Mouse (Mus musculus): ENCODE results near the gene Hecw2. TPM values are rescaled to one million over a fixed set of nuclear protein-coding genes. Genes with fewer than 3 reads are reported as not detected.
A peak's percentile ranks its signal among the peaks of the same experiment; 100 is the strongest.

The Hecw2 gene
- total RNA-seq, 2 experiments from 2014 or later: 22.2 to 26.5 TPM

GRCm38 (mm10) chr1:53890380-53890779 is 304.6 kb downstream of the Hecw2 start:
- Histone ChIP-seq H3K4me3 (no peak overlapping the region), H3K27ac (no peak overlapping the region)
- peak; percentile 84 for TF ChIP-seq CTCF (conservative IDR thresholded peaks at IDR 0.05)
- DNase-seq (ENCODE audit: low spot score in 2 of 2): no peak

- no peak overlapping the region for H3K4me3 ChIP-seq
- no peak for DNase-seq (ENCODE audit: low spot score in 2 of 2)
- H3K27ac ChIP-seq: no peak overlapping the region
- no peak for TF ChIP-seq CTCF (conservative IDR thresholded peaks at IDR 0.05)
Measured at GRCm38 (mm10) chr1:53889806-53890205, 305.2 kb downstream of the Hecw2 start.

- Histone ChIP-seq H3K27ac (no peak overlapping the region), H3K4me3 (no peak overlapping the region)
- no peak for TF ChIP-seq CTCF (conservative IDR thresholded peaks at IDR 0.05)
- no peak for DNase-seq (ENCODE audit: low spot score in 2 of 2)
Measured at GRCm38 (mm10) chr1:53882480-53882879, 312.5 kb downstream of the Hecw2 start.

- Histone ChIP-seq H3K27ac (no peak overlapping the region), H3K4me3 (no peak overlapping the region)
- no peak for TF ChIP-seq CTCF (conservative IDR thresholded peaks at IDR 0.05)
- DNase-seq (ENCODE audit: low spot score in 2 of 2): no peak
Measured at GRCm38 (mm10) chr1:53875919-53876318, 319.0 kb downstream of the Hecw2 start.

GRCm38 (mm10) chr1:53867316-53867715 is 327.7 kb downstream of the Hecw2 start:
- H3K4me3 ChIP-seq: no peak overlapping the region
- no peak for TF ChIP-seq CTCF (conservative IDR thresholded peaks at IDR 0.05)
- no peak for DNase-seq (ENCODE audit: low spot score in 2 of 2)
- no peak overlapping the region for H3K27ac ChIP-seq

- Histone ChIP-seq H3K27ac (no peak overlapping the region), H3K4me3 (no peak overlapping the region)
- DNase-seq (ENCODE audit: low spot score in 2 of 2): no peak
- no peak for TF ChIP-seq CTCF (conservative IDR thresholded peaks at IDR 0.05)
Measured at GRCm38 (mm10) chr1:53866374-53866902, 328.5 kb downstream of the Hecw2 start.

- no peak for DNase-seq (ENCODE audit: low spot score in 2 of 2)
- no peak overlapping the region for H3K27ac ChIP-seq
- H3K4me3 ChIP-seq: no peak overlapping the region
- no peak for TF ChIP-seq CTCF (conservative IDR thresholded peaks at IDR 0.05)
Measured at GRCm38 (mm10) chr1:53864046-53864445, 330.9 kb downstream of the Hecw2 start.

GRCm38 (mm10) chr1:53860611-53861010 is 334.4 kb downstream of the Hecw2 start:
- DNase-seq (ENCODE audit: low spot score in 2 of 2): no peak
- no peak for TF ChIP-seq CTCF (conservative IDR thresholded peaks at IDR 0.05)
- Histone ChIP-seq H3K27ac (no peak overlapping the region), H3K4me3 (no peak overlapping the region)

GRCm38 (mm10) chr1:53859175-53859574 is 335.8 kb downstream of the Hecw2 start:
- no peak for TF ChIP-seq CTCF (conservative IDR thresholded peaks at IDR 0.05)
- H3K27ac ChIP-seq: no peak overlapping the region
- no peak for DNase-seq (ENCODE audit: low spot score in 2 of 2)
- no peak overlapping the region for H3K4me3 ChIP-seq

- Histone ChIP-seq H3K27ac (no peak overlapping the region), H3K4me3 (no peak overlapping the region)
- DNase-seq (ENCODE audit: low spot score in 2 of 2): no peak
- TF ChIP-seq CTCF (conservative IDR thresholded peaks at IDR 0.05): no peak
Measured at GRCm38 (mm10) chr1:53856501-53857103, 338.4 kb downstream of the Hecw2 start.

GRCm38 (mm10) chr1:53855732-53856131 is 339.2 kb downstream of the Hecw2 start:
- DNase-seq (ENCODE audit: low spot score in 2 of 2): no peak
- TF ChIP-seq CTCF (conservative IDR thresholded peaks at IDR 0.05): no peak
- H3K27ac ChIP-seq: no peak overlapping the region
- no peak overlapping the region for H3K4me3 ChIP-seq

- no peak for TF ChIP-seq CTCF (conservative IDR thresholded peaks at IDR 0.05)
- no peak for DNase-seq (ENCODE audit: low spot score in 2 of 2)
- Histone ChIP-seq H3K27ac (no peak overlapping the region), H3K4me3 (no peak overlapping the region)
Measured at GRCm38 (mm10) chr1:53852086-53852610, 342.8 kb downstream of the Hecw2 start.

GRCm38 (mm10) chr1:53851334-53851733 is 343.6 kb downstream of the Hecw2 start:
- no peak for TF ChIP-seq CTCF (conservative IDR thresholded peaks at IDR 0.05)
- Histone ChIP-seq H3K4me3 (no peak overlapping the region), H3K27ac (peak overlapping the region; percentile 11; the same call in 1 of the 2 replicates)
- DNase-seq (ENCODE audit: low spot score in 2 of 2): no peak

- DNase-seq (ENCODE audit: low spot score in 2 of 2): no peak
- H3K27ac ChIP-seq: peak overlapping the region; percentile 55; the same call in 1 of the 2 replicates
- no peak overlapping the region for H3K4me3 ChIP-seq
- no peak for TF ChIP-seq CTCF (conservative IDR thresholded peaks at IDR 0.05)
Measured at GRCm38 (mm10) chr1:53850891-53851290, 344.1 kb downstream of the Hecw2 start.
